Mouse (Mus musculus): ENCODE measurements around the gene Rpl36al.

The Rpl36al gene

GRCm38 (mm10) chr12:69183583-69184308 lies at the start of gene Rpl36al, which contains the start of gene Mgat2:
Gene Rpl36al (minus strand): TSS chr12:69184083.
Gene Mgat2 (plus strand): TSS chr12:69184157.
- no peak; the same call in 1 of the 2 replicates for TF ChIP-seq GATA4 (IDR thresholded peaks at IDR 0.05; ENCODE audit: insufficient replicate concordance, low read length)

GRCm38 (mm10) chr12:69229251-69229650 lies 45.4 kb upstream of the Rpl36al start:
- no peak for TF ChIP-seq GATA4 (IDR thresholded peaks at IDR 0.05; ENCODE audit: insufficient replicate concordance, low read length)

DNA sequence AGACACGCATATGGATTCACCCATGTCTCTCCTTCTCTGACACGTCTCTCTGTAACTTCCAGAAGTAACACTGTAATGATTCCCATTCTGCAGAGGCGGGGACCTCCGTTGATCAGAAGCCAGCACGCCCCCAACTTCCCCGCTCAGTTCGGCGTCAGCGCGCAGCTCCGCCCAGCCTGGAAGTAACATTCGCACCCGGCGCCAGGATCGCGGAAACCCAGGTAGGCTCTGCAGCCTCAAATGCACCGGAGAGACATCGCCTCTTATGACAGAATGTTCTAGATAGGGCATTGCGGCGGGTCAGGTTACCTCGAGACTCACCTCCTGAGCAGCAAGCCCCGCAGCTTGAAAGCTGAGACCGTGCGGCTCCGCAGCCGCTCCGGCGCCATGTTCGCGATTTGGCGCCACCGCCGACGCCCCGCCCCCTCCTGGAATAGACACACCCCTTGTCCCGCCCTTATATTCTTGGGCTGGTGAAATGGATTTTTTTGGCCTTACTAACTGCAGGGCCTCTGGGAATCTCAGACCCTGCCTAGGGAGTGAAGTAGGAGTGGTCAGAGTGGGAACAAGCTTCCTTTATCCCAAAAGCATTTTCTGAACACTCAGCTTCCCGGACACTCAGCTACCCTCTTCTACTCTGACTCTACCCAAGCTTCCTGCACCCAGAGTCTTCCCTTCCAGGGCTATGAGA lies 44.0 kb upstream of the Rpl36al start, which contains the start of gene Pole2:
TSS of gene Pole2 (minus strand) at position 420 of the 691 bp plus-strand sequence.
- TF ChIP-seq GATA4 (IDR thresholded peaks at IDR 0.05; ENCODE audit: insufficient replicate concordance, low read length): 0 out of 2 replicates have a peak, but pooled peaks have one; percentile 9

- no peak for TF ChIP-seq GATA4 (IDR thresholded peaks at IDR 0.05; ENCODE audit: insufficient replicate concordance, low read length)
Measured at GRCm38 (mm10) chr12:69220613-69221277, 36.9 kb upstream of the Rpl36al start.

- no peak for TF ChIP-seq GATA4 (IDR thresholded peaks at IDR 0.05; ENCODE audit: insufficient replicate concordance, low read length)
Measured at GRCm38 (mm10) chr12:69216587-69216986, 32.7 kb upstream of the Rpl36al start.

- TF ChIP-seq GATA4 (IDR thresholded peaks at IDR 0.05; ENCODE audit: insufficient replicate concordance, low read length): no peak
Measured at GRCm38 (mm10) chr12:69215000-69215785, 31.3 kb upstream of the Rpl36al start.

DNA sequence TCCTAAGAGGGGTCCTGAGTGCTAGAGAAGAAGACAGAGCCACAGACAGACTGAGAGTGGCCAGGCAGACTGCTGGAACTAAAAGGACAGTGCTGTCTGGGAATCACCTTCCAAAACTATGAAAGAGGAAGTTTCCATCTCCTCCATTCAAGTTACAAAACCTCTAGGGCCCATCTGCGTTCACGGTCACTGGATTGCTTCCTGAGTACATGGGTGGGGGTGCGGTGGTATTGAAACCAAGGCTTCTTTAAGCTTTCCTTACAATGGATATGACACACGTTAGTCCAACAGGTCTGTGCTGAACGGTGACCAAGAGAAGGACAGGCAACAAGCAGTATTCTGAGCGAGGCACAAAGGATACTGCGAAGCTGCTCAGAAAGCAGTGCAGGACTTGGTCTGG lies 30.5 kb upstream of the Rpl36al start:
- TF ChIP-seq GATA4 (IDR thresholded peaks at IDR 0.05; ENCODE audit: insufficient replicate concordance, low read length): no peak

DNA sequence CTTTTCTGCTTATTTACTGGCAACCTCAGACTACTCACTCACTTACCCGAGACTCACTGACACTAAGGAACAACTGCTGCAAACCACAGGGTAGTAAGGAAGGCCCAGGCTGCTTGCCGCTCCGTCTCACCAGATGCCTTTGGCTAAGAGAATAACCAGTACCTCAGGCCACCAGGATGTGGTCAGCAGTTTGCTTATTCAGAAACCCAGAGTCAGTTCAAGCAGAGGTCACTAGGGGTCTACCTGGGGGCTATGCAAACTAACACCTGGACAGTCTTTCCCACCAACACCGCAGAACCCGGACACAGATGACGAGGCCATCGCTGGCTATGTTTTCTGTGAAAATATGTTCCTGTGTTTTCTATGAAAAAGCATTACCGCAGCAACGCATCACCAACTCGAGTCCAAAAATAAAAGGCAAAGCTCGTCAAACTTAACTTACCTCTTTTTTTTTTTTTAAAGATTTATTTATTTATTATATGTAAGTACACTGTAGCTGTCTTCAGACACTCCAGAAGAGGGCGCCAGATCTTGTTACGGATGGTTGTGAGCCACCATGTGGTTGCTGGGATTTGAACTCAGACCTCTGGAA lies 29.4 kb upstream of the Rpl36al start:
- TF ChIP-seq GATA4 (IDR thresholded peaks at IDR 0.05; ENCODE audit: insufficient replicate concordance, low read length): no peak

DNA sequence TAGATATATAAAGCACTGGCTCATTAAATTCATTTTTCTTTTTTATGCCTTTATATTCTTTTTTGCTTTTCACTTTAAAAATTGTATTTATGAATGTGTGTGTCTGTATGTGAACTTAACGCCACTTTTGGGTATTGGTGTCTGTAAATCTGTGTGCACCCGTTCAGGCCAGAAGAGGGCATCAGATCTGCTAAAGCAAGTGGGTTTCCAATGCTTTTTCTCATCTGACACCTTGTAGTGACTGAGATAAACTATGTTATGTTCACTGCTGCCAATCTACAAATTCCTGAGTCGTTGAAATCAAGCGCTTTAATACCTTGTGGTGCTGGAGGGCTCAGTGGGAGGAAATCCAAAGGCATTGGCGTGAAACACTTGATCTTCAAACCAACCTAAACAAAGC lies 27.2 kb upstream of the Rpl36al start:
- TF ChIP-seq GATA4 (IDR thresholded peaks at IDR 0.05; ENCODE audit: insufficient replicate concordance, low read length): no peak

- TF ChIP-seq GATA4 (IDR thresholded peaks at IDR 0.05; ENCODE audit: insufficient replicate concordance, low read length): no peak
Measured at GRCm38 (mm10) chr12:69210056-69210979, 26.4 kb upstream of the Rpl36al start.

DNA sequence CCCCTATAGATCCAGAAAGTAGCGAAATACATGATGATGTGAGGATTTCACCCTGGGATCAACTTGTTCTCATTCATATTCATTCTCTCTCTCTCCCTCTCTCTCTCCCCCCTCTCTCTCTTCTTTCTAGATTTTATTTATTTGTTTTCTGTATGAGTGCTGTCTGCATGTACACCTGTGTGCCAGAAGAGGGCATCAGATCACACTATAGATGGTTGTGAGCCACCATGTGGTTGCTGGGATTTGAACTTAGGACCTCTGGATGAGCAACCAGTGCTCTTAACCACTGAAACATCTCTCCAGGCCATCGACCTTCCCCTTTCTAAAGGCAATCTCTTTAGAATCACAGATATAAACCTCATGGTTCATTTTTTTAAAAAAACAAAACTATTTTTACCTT lies 24.6 kb upstream of the Rpl36al start:
- no peak for TF ChIP-seq GATA4 (IDR thresholded peaks at IDR 0.05; ENCODE audit: insufficient replicate concordance, low read length)

GRCm38 (mm10) chr12:69207926-69208325 lies 24.0 kb upstream of the Rpl36al start:
- no peak for TF ChIP-seq GATA4 (IDR thresholded peaks at IDR 0.05; ENCODE audit: insufficient replicate concordance, low read length)

- TF ChIP-seq GATA4 (IDR thresholded peaks at IDR 0.05; ENCODE audit: insufficient replicate concordance, low read length): no peak
Measured at GRCm38 (mm10) chr12:69207396-69207795, 23.5 kb upstream of the Rpl36al start.

All from liver, adult (tissue).